Mouse (Mus musculus): ENCODE measurements at regions not wholly inside any gene's neighbourhood (a gene's known extent, or its start where the extent isn't known, plus 50 kb on each side); places are given as distances from the start of the nearest gene placed in this dataset.

GRCm38 (mm10) chr4:8956312-8957022, 717.6 kb upstream of the Car8 start:
- DNase-seq (ENCODE audit: low spot score in 2 of 2): no peak

GRCm38 (mm10) chr4:8955306-8955705, 716.5 kb upstream of the Car8 start:
- DNase-seq (ENCODE audit: low spot score in 2 of 2): no peak

DNA sequence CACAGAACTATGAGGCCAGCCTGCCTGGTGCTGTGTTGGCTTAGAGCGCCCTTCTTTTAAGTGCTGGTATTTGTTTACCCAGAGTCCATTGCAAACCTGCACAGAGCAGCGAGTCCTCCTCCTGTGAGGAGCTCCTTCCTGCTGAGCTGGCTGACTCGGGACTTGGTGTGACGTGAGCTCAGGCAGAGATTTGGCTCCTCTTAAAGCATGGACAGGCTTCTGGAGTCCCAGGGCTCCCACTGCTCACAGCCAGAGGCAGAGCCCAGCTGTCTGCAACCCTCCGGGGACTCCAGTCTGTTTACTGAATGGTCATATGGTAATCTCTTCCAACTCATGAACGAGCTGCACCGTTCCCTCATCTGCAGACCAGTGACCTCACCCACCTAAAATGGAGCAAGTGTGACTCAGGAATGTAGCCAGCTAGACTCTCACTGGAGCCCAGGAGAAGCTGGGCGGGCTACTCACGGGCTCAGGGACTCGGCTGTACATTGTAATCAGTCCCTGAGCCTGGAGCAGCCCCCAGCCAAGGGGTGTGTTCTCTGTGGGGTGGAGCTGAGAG, 715.6 kb upstream of the Car8 start:
- peak; percentile 70 to 78 for DNase-seq (ENCODE audit: low spot score in 2 of 2)

DNA sequence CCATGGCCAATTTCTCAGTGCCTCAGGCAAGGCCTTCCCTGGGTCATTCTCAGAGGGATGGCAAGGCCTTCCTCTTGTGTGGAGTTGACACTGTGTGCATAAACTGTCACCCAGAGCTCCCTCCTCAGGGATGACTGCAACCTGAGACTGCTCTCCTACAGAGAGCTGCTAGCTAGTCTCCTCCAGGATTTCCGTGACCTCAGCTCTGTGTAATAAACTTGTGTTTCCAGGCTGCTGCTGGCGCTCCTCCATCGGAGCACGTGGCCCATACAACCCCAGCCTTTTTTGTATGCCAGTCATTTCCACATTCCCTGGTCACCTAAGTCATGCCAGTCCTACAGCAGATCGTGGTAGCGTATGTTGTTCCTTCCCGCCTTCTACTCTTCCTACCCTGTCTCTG, 714.3 kb upstream of the Car8 start:
- no peak for DNase-seq (ENCODE audit: low spot score in 2 of 2)

- no peak for DNase-seq (ENCODE audit: low spot score in 2 of 2)
Observed at GRCm38 (mm10) chr4:8949951-8950350, 711.1 kb upstream of the Car8 start.

GRCm38 (mm10) chr4:8949537-8949936, 710.7 kb upstream of the Car8 start:
- no peak for DNase-seq (ENCODE audit: low spot score in 2 of 2)

GRCm38 (mm10) chr4:8945116-8945515, 706.3 kb upstream of the Car8 start:
- peak; percentile 46 to 47 for DNase-seq (ENCODE audit: low spot score in 2 of 2)

- DNase-seq (ENCODE audit: low spot score in 2 of 2): no peak
Observed at GRCm38 (mm10) chr4:8943080-8943479, 704.2 kb upstream of the Car8 start.

- DNase-seq (ENCODE audit: low spot score in 2 of 2): peak; percentile 62 to 67
Observed at GRCm38 (mm10) chr4:8938948-8939411, 700.1 kb upstream of the Car8 start.

- no peak for DNase-seq (ENCODE audit: low spot score in 2 of 2)
Observed at GRCm38 (mm10) chr4:8935899-8936298, 697.1 kb upstream of the Car8 start.

DNA sequence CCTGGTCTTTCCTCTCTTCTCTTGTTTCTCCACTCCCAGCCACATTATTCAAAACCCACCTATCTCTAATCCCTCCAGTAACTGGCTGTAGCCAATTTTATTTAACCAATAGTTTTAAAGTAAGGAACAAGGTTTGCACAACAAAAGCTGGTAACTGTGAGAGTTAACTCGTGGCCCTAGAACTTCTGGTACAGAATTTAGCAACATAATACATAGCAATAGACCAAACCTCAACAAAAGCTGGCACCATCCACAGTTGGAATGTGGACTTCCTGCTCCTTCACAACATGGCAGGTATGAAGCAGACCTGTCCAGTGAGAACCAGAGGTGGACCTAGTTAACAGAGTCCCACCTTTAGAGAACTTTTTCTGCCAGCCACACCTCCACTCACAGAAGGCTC, 695.7 kb upstream of the Car8 start:
- DNase-seq (ENCODE audit: low spot score in 2 of 2): no peak

- no peak for DNase-seq (ENCODE audit: low spot score in 2 of 2)
Observed at GRCm38 (mm10) chr4:8929346-8929745, 690.5 kb upstream of the Car8 start.

DNA sequence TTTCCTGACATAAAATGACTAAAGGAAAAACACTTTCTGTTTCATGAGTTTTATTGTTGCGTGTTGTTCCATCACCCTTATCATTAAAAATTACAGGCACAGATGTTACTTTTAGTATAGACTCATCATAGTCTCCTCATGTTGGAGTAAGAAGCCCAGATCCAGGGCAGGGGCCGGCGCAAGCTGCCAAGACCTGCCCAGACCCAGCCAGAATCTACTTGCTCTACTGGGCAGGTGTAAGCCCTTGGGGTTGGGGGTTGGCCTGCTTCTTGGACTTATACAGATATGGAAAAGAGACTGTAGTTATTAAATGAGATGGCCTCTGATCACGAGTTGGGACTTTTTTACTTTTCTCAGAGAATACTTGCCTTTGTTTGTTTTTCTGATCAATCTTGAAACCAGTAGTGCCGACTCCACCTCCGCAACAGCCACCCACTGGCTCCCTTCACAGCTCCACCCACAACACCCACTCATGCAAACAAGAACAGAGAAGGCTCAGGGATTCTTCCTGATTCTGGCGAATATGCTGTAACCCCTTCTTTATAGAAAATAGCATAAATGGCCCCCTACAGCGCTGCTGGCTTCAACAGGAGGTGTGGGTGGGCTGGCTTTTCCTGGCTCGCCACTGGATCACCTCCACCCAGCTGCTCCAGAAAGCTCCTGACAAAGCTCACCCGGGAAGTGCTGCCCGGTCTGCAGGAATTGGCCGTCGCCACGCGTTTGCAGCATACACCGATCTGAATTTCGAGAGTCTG, 689.9 kb upstream of the Car8 start:
- DNase-seq (ENCODE audit: low spot score in 2 of 2): no peak

DNA sequence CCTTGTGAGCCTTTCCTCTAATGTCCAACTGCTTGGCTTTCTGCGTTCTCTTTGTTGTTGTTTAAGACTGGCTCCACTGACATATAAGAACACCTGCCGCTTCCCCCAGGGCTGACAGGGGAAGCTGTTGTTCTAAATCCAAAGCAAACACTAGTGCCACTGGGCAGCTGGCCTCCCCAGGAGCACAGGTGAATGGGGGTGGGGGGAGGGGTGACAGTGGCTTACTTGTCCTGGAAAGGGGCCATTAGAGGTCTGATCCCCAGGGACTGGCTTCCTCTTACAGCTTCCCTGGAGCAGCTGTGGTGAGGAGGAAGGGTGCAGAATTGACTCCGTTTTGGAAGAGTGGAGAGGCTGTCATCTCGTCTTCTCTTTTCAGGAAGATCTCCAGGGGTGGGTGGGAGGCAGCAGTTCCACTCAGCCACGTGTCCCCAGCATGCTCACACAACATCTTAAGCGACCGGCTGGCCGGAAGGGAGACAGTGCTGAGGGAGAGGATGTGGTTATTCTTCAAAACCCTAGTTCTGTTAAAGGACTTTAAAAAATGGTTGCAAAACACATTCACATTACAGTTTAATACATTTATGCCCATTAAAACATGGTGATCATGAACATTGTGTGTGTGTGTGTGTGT, 688.5 kb upstream of the Car8 start:
- no peak for DNase-seq (ENCODE audit: low spot score in 2 of 2)

GRCm38 (mm10) chr4:8926642-8927275, 687.9 kb upstream of the Car8 start:
- DNase-seq (ENCODE audit: low spot score in 2 of 2): no peak

DNA sequence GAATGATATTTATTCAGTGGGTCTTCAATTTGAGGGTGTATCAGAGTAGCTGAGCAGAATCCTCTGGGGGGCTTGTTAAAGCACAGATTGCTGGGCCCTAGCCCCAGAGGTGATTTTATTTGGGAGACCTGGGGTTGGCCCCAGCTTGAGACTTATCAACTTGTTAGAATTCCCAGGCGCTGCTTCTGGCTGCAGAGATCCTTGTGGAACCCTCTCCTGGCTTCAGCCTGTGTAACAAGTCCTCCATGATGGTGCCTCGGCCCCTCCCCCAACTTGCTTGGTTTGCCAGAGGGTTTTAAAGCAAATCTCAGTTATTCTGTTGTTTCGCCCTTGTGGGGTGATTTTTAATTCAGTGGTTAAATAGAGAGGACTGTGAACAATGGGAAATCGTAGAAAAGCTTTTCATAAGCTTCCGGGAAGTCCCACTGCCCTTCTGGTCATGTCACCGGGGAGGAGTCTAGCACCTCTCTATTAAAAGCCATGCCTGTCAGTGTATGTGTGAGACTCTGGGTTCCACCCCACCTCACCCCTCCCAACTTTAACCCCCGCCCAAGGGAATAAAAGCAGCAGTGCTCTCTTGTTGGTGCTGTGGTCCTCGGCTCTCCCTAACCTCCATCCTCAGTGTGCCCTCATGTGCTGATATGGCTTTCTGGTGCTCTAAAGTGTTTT, 684.0 kb upstream of the Car8 start:
- DNase-seq (ENCODE audit: low spot score in 2 of 2): no peak

DNA sequence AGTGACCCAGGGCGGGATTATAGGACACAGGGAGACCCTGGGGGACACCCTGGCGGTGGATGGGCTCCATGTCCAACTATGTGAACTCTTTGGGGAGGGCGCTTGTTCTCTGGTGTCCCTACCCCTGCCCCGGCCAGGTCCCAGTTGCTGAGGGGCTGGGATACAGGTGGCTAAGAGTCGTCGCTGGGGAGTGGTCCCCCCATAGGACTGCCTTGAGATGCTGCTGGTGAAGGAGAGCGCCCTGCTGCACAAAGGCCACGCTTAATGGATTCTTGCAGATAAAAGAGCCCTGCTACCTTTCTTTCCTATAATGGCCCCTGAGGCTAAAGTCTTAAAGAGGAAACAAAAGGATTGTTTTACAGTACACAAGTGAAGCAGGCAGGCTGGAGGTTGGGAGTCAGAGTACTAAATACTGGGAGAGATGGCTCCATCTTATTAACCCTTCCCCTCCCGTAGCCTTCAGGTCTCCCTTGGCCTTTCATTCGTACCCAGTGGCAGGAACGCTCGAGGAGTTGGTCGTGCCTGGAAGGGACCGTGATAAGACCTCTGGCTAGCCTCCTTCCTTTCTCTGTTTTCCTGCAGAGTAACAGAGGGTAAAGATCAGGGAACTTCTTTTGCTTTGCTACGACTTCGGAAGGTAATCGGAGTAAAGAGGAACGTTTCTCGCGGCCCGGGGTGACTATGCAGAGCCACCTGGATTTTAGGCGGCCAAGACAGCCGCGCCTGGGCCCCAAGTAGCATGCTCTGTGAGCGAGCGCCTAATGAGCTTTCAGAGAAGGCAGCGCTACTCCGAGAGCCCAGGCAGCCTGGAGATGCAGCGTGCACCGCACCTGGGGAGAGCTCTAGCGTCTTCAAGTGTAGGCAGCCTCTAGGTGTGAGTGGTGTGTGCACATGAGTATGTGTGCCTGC, 682.9 kb upstream of the Car8 start:
- no peak for DNase-seq (ENCODE audit: low spot score in 2 of 2)

- no peak for DNase-seq (ENCODE audit: low spot score in 2 of 2)
Observed at GRCm38 (mm10) chr4:8920306-8920705, 681.5 kb upstream of the Car8 start.

GRCm38 (mm10) chr4:8919366-8919984, 680.6 kb upstream of the Car8 start:
- DNase-seq (ENCODE audit: low spot score in 2 of 2): no peak

Measured in gastrocnemius, adult 8-10 months (tissue).